Mouse (Mus musculus) adipocyte (in vitro differentiated cells): ENCODE measurements at regions not wholly inside any gene's neighbourhood (a gene's known extent, or its start where the extent isn't known, plus 50 kb on each side); places are given as distances from the start of the nearest gene placed in this dataset.

Experiments used
- DNase-seq: peaks from one replicate; pipeline ENCODE4 v3.0.0-alpha.2; 2016; ENCODE audit warnings: low spot score

- no peak for DNase-seq
These were observed 123.0 kb upstream of the Ap5m1 start for GRCm38 (mm10) chr14:48942882-48943281.

DNA sequence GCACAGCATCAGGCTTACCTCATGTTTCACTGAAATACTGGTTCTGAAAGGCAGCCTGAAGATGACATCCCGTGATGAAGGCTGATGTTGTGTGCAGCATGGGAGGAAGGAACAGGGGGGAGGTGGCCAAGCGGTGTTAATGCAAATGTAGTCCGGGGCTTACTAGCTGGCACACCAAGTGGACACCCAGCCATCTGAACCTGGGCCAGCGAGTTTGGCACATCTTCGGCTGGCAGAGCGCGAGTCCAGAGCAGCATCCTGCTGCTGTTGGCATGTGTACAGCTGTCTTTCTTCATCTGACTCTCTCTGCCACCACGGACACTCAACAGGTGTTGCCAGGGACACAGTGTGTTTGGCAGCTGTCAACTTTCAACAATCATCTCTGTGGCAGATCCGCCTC lies 135.0 kb upstream of the Ap5m1 start:
- no peak for DNase-seq

GRCm38 (mm10) chr14:48925870-48926269 lies 140.0 kb upstream of the Ap5m1 start:
- DNase-seq, result no peak

GRCm38 (mm10) chr14:48909420-48909819 lies 156.5 kb upstream of the Ap5m1 start:
- no peak for DNase-seq

DNA sequence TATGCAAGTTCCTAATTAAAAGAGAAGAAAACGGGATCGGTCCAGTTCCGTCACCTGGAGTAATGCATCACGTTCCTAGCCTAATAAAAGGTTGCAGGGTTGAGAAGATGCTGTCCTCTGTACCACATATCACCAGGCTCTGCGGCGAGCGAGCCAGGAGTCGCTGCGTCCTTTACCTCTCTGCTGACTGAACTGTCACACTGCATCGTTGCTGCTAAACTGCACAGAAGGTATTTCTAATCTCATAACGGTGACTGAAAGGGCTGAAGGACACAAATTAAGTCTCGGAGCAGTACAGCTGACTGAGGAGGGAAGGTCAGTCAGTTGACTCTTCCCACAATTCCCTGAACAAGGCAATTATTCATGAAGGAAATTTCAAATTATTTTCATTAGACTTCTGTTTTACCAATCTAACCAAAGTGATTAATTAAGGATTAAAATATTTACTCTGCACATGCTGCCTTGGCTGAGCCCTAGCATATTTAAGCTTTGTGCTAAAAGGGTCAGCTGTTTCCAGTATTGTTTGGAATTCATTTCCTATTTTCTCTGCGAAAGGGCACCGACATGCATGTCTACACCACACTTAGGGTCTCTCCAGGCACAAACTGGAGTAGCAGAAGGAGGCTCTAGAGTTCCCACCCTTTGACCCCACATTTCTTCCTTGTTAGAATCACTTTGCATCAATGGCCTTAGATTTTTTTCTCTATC lies 157.8 kb upstream of the Ap5m1 start:
- DNase-seq, result no peak

GRCm38 (mm10) chr14:48907403-48907973 lies 158.4 kb upstream of the Ap5m1 start:
- no peak for DNase-seq

DNA sequence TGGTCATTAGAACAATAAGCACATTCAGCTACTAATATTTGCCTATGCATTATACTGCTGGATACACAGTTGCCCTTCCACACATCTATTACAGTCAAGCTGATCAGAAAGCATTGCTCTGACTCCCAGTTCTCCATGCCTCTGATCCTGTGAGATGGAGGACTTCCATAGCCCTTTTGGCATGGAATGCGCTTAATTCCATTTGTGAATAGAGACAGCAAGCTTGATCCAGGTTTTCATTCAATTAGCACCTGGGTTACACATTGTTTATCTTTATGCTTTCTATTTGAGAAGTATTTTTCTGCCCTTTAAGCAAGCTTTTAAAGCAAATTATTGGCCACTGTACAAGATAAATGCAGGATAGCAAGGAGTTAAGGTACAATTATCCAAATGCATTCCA lies 158.9 kb upstream of the Ap5m1 start:
- DNase-seq, result no peak

GRCm38 (mm10) chr14:48904576-48904975 lies 161.3 kb upstream of the Ap5m1 start:
- no peak for DNase-seq

DNA sequence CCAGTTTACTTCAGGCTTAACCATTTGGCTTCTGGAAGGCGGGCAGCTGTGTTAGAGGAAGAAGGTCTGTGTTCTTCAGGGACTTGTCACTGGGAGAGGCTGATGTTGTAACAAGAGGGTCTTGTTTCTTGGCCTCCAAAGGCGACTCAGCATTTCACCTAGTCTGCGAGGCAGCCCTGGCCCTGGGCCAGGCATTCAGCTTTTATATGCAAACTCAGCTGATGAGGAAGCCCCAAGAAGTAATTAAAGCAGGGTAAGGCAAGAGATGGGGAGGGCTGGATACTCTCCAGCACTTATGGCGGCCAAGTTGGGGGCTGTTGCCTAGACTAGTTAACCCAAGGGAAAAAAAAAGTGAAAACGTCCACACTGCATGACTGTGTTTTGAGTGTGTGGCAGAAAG lies 162.4 kb upstream of the Ap5m1 start:
- DNase-seq, result no peak

- DNase-seq, result no peak
These were observed 165.7 kb upstream of the Ap5m1 start for GRCm38 (mm10) chr14:48900201-48900600.

DNA sequence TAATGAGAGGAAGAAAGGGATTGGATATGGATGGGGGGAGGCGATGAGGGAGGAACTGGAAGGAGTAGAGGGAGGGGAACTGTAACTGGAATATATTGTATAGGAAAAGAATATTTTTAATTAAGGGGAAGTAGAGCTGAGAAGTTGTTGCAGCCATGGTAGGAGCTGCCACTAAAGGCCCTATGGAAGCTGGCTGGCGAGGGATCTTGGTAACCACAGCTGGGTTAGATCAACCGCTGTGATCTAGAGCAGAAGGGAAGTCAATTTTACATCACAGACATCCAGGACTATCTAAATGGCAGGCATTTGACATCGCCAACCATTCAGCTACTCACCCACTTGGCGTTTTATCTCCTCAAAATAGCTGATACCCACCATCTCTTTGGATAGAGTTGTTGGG lies 168.8 kb upstream of the Ap5m1 start:
- no peak for DNase-seq

GRCm38 (mm10) chr14:48896235-48896634 lies 169.7 kb upstream of the Ap5m1 start:
- DNase-seq, result no peak

- no peak for DNase-seq
These were observed 174.7 kb upstream of the Ap5m1 start for GRCm38 (mm10) chr14:48891216-48891615.

DNA sequence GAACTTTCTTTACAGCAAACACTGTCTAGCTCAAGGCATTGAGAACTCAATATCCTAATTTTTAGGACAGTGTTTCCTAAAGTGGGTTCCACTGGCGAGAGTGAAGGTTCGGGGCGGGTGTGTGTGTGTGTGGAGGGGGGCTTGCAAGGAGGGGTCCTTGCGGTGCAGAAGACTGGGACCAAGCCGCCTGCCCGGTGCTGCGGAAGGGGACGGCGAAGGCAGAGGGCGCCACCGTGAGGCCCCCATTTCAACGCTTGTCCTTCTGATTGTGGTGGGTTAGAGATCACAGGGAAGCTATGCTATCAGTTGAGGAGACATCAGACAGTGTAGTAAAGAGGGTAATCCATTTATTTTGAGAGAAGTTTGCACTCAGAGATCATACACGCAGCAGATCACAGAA lies 176.9 kb upstream of the Ap5m1 start:
- DNase-seq, result no peak

DNA sequence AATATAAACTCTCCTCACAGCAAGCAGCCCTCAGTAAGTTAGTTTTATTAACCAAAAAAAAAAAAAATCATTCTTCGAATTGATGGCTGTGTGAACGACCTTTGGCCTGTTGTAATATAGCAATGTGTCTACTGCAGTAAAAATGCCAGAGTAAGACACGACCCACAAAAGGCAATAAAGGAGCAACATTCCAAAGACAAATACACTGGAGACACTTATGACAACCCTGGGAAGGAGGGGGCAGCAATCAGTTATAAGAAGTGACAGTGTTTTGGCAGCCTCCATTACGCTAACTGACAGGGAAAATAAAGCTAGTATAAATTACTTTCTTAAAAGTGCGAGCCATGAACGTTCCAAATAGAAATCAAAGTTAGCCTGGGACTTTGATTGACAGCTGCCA lies 185.9 kb upstream of the Ap5m1 start:
- DNase-seq, result no peak

DNA sequence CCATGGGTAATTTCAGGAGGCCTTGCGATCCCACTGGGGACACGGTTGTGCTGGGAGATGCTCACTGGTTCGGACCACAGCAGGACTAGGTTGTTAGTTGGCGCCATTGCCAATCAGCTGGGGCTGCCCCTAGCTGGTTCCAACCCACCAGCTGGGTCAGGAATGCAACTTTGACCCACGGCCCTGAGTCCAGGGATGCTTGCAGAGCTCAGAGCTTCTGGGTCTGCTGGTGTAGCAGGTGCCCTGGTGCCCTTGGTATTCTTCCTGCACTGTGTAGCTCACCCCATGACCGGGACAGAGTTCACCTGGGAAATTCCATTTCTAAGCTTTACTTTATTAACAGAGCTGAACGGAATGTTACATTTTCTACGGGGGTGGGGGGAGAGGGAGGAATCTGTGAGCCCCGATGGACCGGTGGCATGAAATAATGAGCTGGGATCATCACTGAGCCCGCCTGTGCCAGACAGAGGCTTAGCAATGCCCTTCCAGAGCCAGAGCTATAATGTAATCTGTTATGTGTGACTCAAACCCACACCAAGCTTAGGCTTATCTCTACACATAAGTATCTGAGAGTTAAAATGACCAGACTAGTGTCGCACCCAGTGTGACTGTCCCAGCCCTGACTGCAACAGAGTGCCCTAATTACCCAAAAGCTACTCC lies 187.8 kb upstream of the Ap5m1 start:
- no peak for DNase-seq

GRCm38 (mm10) chr14:48871313-48871712 lies 194.6 kb upstream of the Ap5m1 start:
- no peak for DNase-seq

- DNase-seq, result no peak
These were observed 195.9 kb upstream of the Ap5m1 start for GRCm38 (mm10) chr14:48869956-48870355.

- no peak for DNase-seq
These were observed 181.8 kb upstream of the Otx2 start for GRCm38 (mm10) chr14:48855453-48855852.

- no peak for DNase-seq
These were observed 180.7 kb upstream of the Otx2 start for GRCm38 (mm10) chr14:48854188-48854924.

DNA sequence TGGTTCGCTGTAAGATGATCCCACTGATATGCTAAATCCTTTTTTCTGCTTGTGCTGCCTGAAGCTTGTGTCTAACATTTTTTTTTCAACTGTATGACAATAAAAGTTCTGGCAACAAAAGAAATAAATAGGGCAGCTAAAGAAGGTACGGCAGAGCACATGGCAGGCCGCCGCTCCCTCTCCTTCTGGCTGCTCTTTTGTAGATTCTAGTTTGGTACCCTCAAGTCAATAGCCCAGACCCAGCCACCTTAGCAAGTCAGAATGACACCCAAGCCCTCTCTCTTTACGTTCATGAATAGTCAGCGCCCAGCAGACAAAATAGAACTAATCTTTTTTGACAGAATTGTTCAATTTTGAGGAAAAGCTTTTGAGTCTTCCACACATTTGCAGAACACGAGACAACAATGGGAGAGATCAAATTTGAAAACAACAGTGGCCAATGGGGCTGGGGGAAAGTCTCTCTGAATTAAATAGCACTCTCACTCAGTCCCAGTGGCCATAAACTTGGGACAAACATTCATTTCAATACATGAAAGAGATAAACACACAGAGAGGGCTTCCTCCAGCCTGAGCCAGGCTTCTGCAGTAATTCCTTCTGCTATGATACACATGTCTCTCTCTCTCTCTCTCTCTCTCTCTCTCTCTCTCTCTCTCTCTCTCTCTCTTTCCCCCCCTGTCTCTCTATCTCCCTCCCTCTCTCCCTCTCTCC lies 180.0 kb upstream of the Otx2 start:
- no peak for DNase-seq

DNA sequence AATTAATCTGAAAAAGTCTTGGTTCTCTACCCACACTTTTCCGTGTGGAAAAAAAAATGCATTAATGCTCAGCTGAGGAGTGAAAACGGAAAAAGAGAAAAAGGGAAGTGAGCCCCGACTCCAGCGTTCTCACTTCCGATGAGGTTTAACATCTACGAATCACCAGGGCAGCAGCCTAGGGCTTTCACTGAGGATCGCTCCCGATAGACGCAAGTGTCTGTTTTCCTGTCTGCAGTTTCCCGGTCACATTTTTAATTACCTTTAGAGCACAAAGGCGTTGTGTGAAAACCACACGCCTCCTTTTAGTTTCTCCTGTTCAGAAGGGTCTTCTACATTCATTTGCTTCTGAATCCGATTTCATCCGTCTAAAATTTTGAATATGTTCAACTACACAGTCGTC lies 179.2 kb upstream of the Otx2 start:
- DNase-seq, result no peak
